Mouse (Mus musculus) MEL (cell line): ENCODE measurements around the gene Kdr.

ENCODE experiments used
- CTCF ChIP-seq, 3 experiments: IDR thresholded peaks in 2 of 3; conservative IDR thresholded peaks in 1 of 3; 2 replicates each; pipeline ENCODE4 v1.5.1; 2011 to 2012; ENCODE audit warnings: low read length in 3 of 3, low read depth in 2 of 3, mild to moderate bottlenecking in 2 of 3, improper control_type of control experiment in 1 of 3, inconsistent platforms in 1 of 3, mixed read lengths in 1 of 3, moderate library complexity in 1 of 3; ENCODE audit not compliant: control insufficient read depth in 1 of 3, insufficient read depth in 1 of 3, poor library complexity in 1 of 3, severe bottlenecking in 1 of 3
- E2F4 ChIP-seq: IDR thresholded peaks from 2 replicates; pipeline ENCODE4 v1.6.1; 2011; ENCODE audit warnings: low read depth, low read length, improper control_type of control experiment, borderline replicate concordance
- UBTF ChIP-seq: IDR thresholded peaks from 2 replicates; pipeline ENCODE4 v1.6.1; 2012; ENCODE audit warnings: low read depth, mild to moderate bottlenecking, inconsistent platforms, low read length, improper control_type of control experiment, moderate library complexity, borderline replicate concordance; ENCODE audit not compliant: insufficient read depth

GRCm38 (mm10) chr5:75976696-75977095 lies 1.6 kb downstream of the Kdr start:
- TF ChIP-seq CTCF (IDR thresholded peaks at IDR 0.05 in 2 of 3, conservative IDR thresholded peaks at IDR 0.05 in 1 of 3; ENCODE audit: control insufficient read depth in 1 of 3, insufficient read depth in 1 of 3, low read depth in 2 of 3, low read length in 3 of 3, poor library complexity in 1 of 3, severe bottlenecking in 1 of 3): no peak
- no peak for TF ChIP-seq E2F4
- TF ChIP-seq UBTF: no peak
